Mouse (Mus musculus): ENCODE data around the gene Acaa1a. TPM values are rescaled to one million over a fixed set of nuclear protein-coding genes. Genes with fewer than 3 reads are reported as not detected.

Acaa1a gene
- polyA plus RNA-seq, 1 experiment from 2014 or later, result 123 TPM

DNA sequence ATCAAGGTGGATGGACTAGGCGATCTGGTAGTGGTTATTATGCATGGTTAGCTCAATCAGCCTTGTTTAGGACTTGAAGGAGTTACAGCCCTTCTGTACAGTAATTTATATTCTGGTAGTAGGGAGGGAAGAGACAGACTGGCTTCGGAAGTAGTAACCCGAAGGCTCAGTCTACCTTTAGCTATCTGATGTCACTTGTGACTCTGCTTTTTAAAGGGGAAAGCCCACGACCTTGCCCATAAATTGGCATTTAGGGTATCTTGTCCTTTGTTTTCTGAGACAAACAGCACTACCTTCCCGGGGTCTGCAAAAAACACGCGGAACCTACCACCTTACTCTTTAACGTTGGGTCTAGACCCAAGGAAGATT lies 720 bp downstream of the Acaa1a start:
- 0 out of 2 replicates have a peak, but pooled peaks cover 3% of the 10 kb centered on the region for H3K27me3 ChIP-seq (replicated peaks)
- peak overlapping the region; percentile 85 for H3K27ac ChIP-seq (replicated peaks)
- peaks cover 21% of the 10 kb centered on the region for H3K36me3 ChIP-seq
- ATAC-seq (ENCODE audit: low FRiP score), result no peak
- H3K4me1 ChIP-seq, result peaks cover 34% of the 10 kb centered on the region
- no peaks in the 10 kb centered on the region for H3K9me3 ChIP-seq (replicated peaks)
- peak overlapping the region; percentile 43; the same call in 1 of the 2 replicates for H3K9ac ChIP-seq (replicated peaks)
- H3K4me3 ChIP-seq (replicated peaks), result peak overlapping the region; percentile 74
- WGBS, result 7% methylated on average over 8 of the region's 8 CpGs
- peak overlapping the region; percentile 81 for H3K4me2 ChIP-seq

DNA sequence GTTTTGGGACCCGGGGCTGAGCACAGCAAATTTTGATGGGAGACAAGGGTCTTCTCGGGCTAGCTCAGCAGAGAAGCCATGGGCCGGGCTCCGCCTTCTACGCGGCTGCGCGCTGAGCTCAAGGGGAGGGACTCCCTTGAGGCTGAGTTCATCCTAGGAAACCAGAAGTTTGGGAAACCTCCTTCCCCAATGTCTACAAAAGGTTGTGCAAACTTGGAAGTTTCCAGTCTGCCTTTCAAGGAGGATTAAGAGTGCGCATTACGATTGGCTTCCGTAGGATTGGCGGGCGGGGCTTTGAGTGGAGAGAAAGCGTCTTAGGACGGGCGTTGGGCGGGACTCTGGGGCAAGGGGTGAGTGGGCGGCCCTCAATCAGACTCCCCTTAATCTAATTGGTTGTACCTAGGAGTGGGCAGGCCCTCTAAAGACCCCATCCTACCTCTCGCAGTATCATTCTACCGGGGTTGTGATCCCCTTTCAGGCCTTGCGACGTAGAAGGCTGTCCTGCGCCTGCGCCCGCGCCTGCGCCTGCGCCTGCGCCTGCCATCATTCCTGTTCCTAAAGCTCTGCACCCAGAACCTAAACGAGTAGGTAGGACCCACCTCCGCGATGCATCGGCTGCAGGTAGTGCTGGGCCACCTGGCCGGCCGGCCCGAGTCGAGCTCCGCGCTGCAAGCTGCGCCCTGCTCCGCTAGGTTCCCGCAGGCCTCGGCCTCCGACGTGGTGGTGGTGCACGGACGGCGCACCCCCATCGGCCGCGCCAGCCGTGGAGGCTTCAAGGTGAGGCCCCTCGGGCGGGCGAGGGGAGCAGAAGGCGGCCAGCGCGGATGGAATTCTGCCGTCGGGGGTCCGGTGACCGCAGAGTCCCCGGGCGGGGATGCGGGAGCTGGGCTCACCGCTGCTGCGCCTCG lies 1.7 kb downstream of the Acaa1a start, which contains the start of gene Myd88:
Myd88 (minus strand) TSS at position 503 of the 908 bp plus-strand sequence.
- WGBS, result under 1% methylated on average over 63 of the region's 68 CpGs

DNA sequence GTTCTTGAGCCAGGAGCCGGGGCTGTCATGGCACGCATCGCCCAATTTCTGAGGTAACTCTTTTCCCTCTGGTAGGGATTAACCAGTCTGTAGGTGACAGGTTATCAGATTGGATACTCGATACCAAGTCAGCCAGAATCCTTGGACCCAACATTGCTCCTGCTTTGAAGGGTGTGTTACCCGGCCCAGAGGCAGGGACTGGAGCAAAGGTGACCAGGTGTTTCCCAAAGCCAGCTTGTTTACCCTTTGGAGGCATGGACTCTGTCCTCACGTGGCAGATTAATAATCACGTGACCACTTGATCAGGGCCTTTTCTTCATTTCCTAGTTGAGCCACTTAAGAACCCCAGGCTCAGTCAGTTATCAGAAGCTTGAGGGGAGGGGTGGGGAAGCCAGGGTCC lies 3.3 kb downstream of the Acaa1a start:
- Histone ChIP-seq H3K9ac (replicated peaks) (no peak overlapping the region), H3K4me2 (peak overlapping the region; percentile 81; the same call in 1 of the 2 replicates), H3K4me3 (replicated peaks) (no peak overlapping the region), H3K9me3 (replicated peaks) (no peaks in the 10 kb centered on the region), H3K27ac (replicated peaks) (no peak overlapping the region), H3K4me1 (peaks cover 34% of the 10 kb centered on the region), H3K27me3 (replicated peaks) (0 out of 2 replicates have a peak, but pooled peaks cover 3% of the 10 kb centered on the region), H3K36me3 (peaks cover 45% of the 10 kb centered on the region)
- ATAC-seq (ENCODE audit: low FRiP score), result no peak
- 93% methylated on average over 7 of the region's 7 CpGs for WGBS

More for the DNA sequence above, 1.7 kb downstream of the Acaa1a start, which contains the start of gene Myd88:
- Histone ChIP-seq H3K9me3 (replicated peaks) (no peaks in the 10 kb centered on the region), H3K27me3 (replicated peaks) (0 out of 2 replicates have a peak, but pooled peaks cover 3% of the 10 kb centered on the region), H3K4me2 (peak within 1 kb of the TSS; percentile 81), H3K36me3 (peaks cover 30% of the 10 kb centered on the region), H3K27ac (replicated peaks) (peak within 1 kb of the TSS; percentile 85), H3K4me3 (replicated peaks) (peak within 1 kb of the TSS; percentile 74), H3K9ac (replicated peaks) (peak within 1 kb of the TSS; percentile 90), H3K4me1 (peaks cover 34% of the 10 kb centered on the region)
- peak; percentile 98 for ATAC-seq (ENCODE audit: low FRiP score)

DNA sequence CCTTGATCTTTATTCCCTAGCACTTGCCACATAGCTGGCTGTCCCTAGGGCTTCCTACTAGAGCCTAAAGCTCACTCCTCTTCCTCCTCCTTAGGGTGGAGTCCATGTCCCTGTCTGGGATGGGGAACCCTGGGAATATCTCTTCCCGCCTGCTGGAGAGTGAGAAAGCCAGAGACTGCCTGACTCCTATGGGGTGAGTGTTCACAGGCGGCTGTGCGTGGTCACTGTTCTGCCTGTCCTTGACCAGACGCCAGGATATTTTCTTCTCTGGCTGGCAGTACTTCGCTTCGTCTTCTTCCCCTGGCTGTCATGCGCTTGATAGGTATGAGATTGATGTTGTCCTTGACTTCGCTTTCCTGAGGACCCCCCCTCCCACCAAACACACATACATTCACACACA lies 6.9 kb downstream of the Acaa1a start:
- peaks cover 72% of the 10 kb centered on the region for H3K36me3 ChIP-seq
- peaks cover 18% of the 10 kb centered on the region for H3K4me1 ChIP-seq
- no peak for ATAC-seq (ENCODE audit: low FRiP score)
- no peak overlapping the region for H3K9ac ChIP-seq (replicated peaks)
- H3K4me3 ChIP-seq (replicated peaks), result no peak overlapping the region
- H3K4me2 ChIP-seq, result no peak overlapping the region
- WGBS, result 94% methylated on average over 8 of the region's 8 CpGs
- no peaks in the 10 kb centered on the region for H3K9me3 ChIP-seq (replicated peaks)
- no peak overlapping the region for H3K27ac ChIP-seq (replicated peaks)
- no peaks in the 10 kb centered on the region for H3K27me3 ChIP-seq (replicated peaks)

DNA sequence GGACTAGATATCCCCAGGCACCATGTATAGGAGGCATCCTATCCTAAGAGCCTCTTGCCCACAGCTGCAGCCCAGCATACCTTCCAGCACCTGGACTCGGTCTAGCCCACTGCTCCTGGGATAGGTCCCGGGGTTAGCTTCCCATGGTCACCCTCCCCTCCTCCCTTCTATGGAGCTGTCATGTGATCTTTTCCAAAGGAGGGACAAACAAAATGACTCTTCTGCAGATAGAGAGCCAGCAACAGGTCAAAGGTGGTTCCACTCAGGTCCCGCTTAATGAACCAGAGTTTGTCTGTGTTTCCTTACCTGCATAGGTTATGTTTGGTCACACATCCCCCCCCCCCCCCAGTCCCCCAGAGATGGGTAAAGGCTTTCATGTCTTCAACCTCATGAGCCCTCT lies 11.1 kb downstream of the Acaa1a start:
- Histone ChIP-seq H3K27me3 (replicated peaks) (no peaks in the 10 kb centered on the region), H3K4me2 (no peak overlapping the region), H3K9me3 (replicated peaks) (no peaks in the 10 kb centered on the region), H3K9ac (replicated peaks) (no peak overlapping the region), H3K4me1 (no peaks in the 10 kb centered on the region), H3K27ac (replicated peaks) (no peak overlapping the region), H3K4me3 (replicated peaks) (no peak overlapping the region), H3K36me3 (peaks cover 52% of the 10 kb centered on the region)
- ATAC-seq (ENCODE audit: low FRiP score), result no peak
- 95% methylated on average over 3 of the region's 3 CpGs for WGBS

DNA sequence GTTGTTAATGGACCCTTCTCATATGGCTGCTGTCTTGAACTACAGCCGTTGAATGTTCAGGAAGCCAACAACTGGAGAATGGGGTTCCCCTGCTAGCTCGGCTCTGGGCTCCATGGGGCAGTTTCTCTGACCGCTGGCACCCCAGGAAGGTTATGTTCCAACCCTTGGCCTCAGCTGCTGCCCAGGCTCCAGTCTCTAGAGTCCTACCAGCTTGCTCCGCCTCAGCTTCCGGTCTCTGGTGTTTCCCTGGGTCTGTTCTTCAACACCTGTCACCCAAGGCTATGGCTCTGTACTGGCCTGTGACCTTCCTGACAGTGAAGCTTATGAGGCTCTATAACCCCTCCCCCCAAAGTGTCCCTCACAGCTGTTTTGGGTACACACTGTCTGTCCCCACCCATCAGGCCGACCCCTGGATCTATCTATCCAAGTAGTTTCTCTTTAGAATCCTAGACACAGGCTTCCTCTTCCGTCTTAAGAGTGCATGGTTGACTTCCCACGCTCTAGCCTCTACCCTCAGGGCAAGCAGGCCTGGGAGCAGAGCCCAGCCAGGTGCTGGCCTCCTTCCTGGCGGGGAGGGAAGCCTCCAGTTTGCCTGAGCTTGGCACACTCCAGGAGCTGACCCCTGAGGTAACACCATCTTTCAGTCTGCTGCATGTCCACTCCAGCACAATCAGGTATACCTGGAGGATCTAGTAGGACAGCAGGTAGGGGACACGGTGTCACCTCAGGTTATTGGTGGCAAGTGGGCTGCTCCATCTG lies 11.7 kb downstream of the Acaa1a start:
- Histone ChIP-seq H3K27me3 (replicated peaks) (no peaks in the 10 kb centered on the region), H3K4me1 (no peaks in the 10 kb centered on the region), H3K9me3 (replicated peaks) (no peaks in the 10 kb centered on the region), H3K9ac (replicated peaks) (no peak overlapping the region), H3K4me2 (no peak overlapping the region), H3K4me3 (replicated peaks) (no peak overlapping the region), H3K36me3 (peaks cover 46% of the 10 kb centered on the region), H3K27ac (replicated peaks) (no peak overlapping the region)
- ATAC-seq (ENCODE audit: low FRiP score), result 0 out of 2 replicates have a peak, but pooled peaks have one; percentile 29
- WGBS, result 94% methylated on average over 10 of the region's 10 CpGs

DNA sequence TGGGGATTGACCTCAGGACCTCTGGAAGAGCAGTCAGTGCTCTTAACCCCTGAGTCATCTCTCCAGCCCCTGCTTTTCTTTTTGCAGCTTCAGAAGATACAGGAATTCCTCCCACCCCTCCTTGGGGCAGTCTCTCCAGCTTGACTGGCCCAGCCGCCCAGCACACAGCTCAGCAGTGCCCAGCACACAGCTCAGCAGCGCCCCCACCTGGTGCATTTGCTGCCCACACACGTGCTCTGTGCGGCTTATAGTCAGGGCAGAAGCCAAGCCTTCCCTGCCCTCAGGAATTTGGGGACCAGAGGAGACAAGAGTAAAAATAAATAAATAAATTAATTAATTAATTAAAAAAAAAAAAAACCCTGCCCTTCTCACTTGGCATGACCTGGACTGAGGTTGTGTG lies 12.6 kb downstream of the Acaa1a start:
- Histone ChIP-seq H3K9me3 (replicated peaks) (no peaks in the 10 kb centered on the region), H3K27me3 (replicated peaks) (no peaks in the 10 kb centered on the region), H3K4me2 (no peak overlapping the region), H3K4me1 (no peaks in the 10 kb centered on the region), H3K9ac (replicated peaks) (no peak overlapping the region), H3K27ac (replicated peaks) (no peak overlapping the region), H3K4me3 (replicated peaks) (no peak overlapping the region), H3K36me3 (peaks cover 37% of the 10 kb centered on the region)
- ATAC-seq (ENCODE audit: low FRiP score), result no peak; the same call in 1 of the 2 replicates
- 25% methylated on average over 4 of the region's 4 CpGs for WGBS

DNA sequence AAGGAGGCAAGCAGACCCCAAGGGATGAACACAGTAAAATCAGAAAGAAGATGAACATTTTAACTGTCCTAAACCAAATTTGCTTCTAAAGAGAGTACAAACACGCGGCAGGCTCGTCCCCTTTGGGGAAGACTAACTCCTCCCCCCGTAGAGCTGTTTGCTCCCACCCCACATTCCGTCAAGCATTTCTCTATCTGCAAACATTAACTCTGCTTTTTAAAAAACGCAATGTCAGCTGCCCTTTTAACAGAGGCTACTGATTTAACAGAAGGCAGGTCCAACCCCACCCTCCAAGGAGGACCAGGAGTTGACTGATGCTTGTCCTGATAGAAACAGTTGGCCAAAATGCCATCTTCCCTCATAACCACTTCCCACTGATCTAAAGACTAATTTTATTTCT lies 14.4 kb downstream of the Acaa1a start:
- no peak overlapping the region for H3K4me2 ChIP-seq
- peaks cover 10% of the 10 kb centered on the region; the same call in 1 of the 2 replicates for H3K4me1 ChIP-seq
- 83% methylated on average over 6 of the region's 6 CpGs for WGBS
- no peak overlapping the region for H3K27ac ChIP-seq (replicated peaks)
- no peaks in the 10 kb centered on the region for H3K27me3 ChIP-seq (replicated peaks)
- H3K9ac ChIP-seq (replicated peaks), result no peak overlapping the region
- H3K4me3 ChIP-seq (replicated peaks), result no peak overlapping the region
- H3K36me3 ChIP-seq, result peaks cover 21% of the 10 kb centered on the region
- no peak for ATAC-seq (ENCODE audit: low FRiP score)
- no peaks in the 10 kb centered on the region for H3K9me3 ChIP-seq (replicated peaks)

DNA sequence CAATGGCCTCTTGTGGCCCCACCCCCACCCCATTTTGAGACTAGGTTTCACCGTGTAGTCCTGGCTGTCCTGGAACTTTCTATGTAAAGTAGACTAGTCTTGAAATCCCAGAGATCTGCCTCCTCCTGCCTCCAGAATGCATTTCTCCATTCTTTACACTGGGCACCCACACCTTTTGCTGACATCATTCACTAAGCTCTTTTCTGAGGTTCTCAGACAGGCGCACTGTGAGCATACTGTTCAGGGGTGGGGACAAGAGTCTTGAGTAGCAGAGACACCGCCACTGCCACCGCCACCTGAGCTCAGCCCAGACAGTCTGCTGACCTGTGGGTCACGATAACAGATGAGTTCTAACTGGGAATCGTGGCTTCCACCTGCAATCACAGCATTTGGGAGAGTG lies 16.5 kb downstream of the Acaa1a start:
- WGBS, result 82% methylated on average over 6 of the region's 6 CpGs
- Histone ChIP-seq H3K9me3 (replicated peaks) (no peaks in the 10 kb centered on the region), H3K9ac (replicated peaks) (no peak overlapping the region), H3K36me3 (peaks cover 8% of the 10 kb centered on the region), H3K4me3 (replicated peaks) (no peak overlapping the region), H3K27me3 (replicated peaks) (no peaks in the 10 kb centered on the region), H3K4me2 (no peak overlapping the region), H3K4me1 (peaks cover 10% of the 10 kb centered on the region; the same call in 1 of the 2 replicates), H3K27ac (replicated peaks) (no peak overlapping the region)
- ATAC-seq (ENCODE audit: low FRiP score), result no peak

DNA sequence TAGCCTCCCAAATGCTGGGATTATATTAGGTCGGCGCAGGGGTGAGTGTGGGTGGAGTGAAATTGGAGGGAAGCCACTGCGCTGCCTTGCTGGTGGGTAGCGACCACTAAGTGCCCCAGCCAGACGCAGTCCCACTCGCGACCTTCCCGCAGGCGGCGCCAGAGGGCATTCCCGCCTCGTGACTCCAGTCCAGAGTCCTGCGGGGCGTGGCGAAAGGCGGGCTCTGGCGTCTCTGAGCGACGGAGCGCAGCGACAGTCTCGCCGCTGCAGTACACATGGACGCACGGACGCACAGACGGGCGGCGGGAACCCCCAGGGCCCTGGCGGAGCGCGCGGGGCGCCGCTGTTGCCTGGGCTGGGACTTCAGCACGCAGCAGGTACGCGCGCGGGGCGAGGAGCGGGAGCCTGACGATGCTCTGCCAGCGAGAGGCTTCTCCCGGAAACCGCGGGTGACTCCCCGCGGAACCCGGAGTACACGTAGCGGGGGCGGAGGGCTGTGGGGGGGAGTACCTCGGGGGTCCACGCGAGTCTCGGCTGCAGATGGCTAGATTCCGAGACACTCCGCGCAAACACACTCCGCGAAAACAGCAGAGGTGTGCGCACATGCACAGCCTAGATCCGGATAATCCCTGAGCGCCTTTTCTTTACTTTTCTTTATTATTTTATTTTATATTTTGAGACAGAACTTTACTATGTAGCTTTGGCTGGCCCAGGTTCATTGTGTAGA lies 18.0 kb downstream of the Acaa1a start, which contains the start of gene Xylb:
Xylb (plus strand) TSS at position 51 of the 727 bp plus-strand sequence.
- peak within 1 kb of the TSS; percentile 93 for H3K4me2 ChIP-seq
- peak within 1 kb of the TSS; percentile 38 for H3K27ac ChIP-seq (replicated peaks)
- H3K36me3 ChIP-seq, result no peaks in the 10 kb centered on the region
- H3K9ac ChIP-seq (replicated peaks), result peak within 1 kb of the TSS; percentile 60
- no peaks in the 10 kb centered on the region for H3K27me3 ChIP-seq (replicated peaks)
- peak; percentile 89 for ATAC-seq (ENCODE audit: low FRiP score)
- H3K9me3 ChIP-seq (replicated peaks), result no peaks in the 10 kb centered on the region
- 3% methylated on average over 64 of the region's 65 CpGs for WGBS
- H3K4me1 ChIP-seq, result peaks cover 10% of the 10 kb centered on the region; the same call in 1 of the 2 replicates
- H3K4me3 ChIP-seq (replicated peaks), result peak within 1 kb of the TSS; percentile 66

DNA sequence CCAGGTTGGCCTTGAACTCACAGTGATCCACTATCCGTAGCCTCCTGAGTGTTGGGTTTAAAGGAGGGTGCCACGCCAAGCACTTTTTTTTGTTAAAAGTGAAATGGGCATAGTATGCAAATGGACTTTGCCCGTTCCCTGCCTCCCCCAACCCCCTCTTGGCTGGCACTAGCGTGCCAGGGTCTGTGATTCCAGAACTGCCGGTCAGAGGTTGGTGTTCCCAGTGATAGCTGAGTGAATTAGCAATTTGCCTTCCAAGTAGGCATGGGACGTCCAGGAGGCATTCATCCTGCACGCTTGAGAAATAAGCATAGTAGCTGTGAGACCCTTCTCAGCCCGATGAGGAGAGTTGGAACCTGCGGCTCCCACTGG lies 18.6 kb downstream of the Acaa1a start:
- Histone ChIP-seq H3K36me3 (no peaks in the 10 kb centered on the region), H3K27ac (replicated peaks) (no peak overlapping the region), H3K4me1 (peaks cover 10% of the 10 kb centered on the region; the same call in 1 of the 2 replicates), H3K27me3 (replicated peaks) (no peaks in the 10 kb centered on the region), H3K9me3 (replicated peaks) (no peaks in the 10 kb centered on the region), H3K9ac (replicated peaks) (peak overlapping the region; percentile 60), H3K4me2 (peak overlapping the region; percentile 93), H3K4me3 (replicated peaks) (peak overlapping the region; percentile 66)
- WGBS, result 37% methylated on average over 9 of the region's 9 CpGs
- ATAC-seq (ENCODE audit: low FRiP score), result no peak

Measured in neural tube, embryonic 15.5 days (tissue).